Mouse (Mus musculus): ENCODE data around the gene Ino80e.

Ino80e gene

DNA sequence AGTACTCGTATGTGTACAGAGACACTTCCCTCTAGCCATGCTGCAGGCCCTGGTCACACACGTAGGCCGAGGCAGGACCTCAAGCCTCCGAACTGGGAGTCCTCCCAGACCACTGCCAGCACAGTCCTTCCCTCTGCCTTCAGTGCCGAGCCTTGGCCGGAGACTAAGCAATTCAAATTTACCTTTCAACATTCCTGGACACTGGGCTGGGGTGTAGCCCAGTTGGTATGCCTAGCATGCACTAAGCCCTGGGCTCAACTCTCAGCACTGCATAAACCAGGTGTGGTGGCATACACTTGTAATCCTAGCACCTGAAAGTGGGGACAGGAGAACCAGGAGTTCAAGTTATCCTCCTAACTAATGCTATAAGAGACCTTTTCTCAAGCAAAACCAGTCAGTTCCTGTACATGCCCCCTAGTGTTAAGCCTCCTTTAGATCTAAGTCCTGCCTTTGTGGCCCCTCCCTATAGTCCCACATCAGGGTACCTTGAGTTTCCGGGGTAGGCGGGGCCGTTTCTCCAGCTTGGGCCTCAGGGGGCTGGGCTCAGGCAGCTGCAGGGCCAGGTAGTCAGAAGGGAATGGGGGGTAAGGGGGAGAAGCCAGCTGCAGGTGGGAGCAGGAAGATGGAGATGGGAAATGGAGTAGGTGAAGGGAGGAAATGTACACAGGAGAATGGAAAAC, 5.3 kb downstream of the Ino80e start:
- no peak for DNase-seq (ENCODE audit: low read depth, low spot score)

DNA sequence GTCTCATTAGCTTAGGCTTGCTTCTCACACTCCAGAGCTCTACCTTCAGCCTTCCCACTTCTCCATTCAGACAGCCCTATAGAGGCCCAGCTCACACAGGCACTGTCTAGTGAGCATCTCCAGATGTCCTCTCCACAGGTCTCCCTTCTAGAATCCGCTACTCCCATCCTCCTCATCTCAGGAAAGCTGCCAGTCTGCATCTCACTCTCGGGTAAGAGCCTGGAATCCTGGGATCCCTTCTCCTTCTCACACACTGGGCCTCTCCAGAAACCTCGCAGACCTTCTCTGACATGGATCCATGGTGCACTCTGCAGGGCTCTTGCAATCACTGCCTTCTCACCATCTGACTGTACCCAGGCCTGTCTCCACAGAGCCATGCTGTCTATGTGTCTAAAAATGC, 6.5 kb downstream of the Ino80e start:
- no peak for DNase-seq (ENCODE audit: low read depth, low spot score)

DNA sequence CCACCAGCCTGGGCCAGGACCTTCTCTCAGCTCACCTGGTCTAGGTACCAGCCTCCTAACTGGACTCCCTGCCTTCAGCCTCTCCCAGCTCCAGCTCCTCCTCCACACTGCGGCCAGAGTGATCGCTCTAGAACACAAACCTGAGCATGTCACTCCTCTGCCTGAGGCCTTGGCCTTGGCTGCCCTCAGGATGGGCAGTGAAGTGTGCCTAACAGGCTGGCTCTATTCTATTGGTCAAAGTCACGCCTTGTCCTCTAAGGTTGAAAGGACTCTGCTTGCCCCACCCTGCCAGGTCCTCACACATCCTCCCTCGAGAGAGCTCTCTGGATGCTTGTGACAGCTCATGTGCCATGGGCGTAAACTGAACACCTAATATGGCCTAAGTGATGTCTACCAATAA, 8.7 kb downstream of the Ino80e start:
- DNase-seq (ENCODE audit: low read depth, low spot score) = no peak

DNA sequence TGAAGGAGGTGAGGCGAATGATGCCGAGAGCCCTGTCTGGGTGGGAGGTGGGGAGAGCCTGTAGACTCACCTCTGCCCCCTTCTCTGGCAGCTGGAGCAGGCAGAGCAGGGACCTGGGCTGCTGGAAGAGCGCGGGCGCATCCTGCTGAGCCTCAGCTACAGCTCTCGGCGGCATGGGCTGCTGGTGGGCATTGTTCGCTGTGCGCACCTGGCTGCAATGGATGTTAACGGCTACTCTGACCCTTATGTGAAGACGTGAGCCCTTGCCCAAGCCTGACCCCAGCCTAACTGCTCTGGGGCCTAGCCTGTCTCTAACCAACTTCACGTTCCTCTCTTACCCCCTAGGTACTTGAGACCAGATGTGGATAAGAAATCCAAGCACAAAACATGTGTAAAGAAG, 11.0 kb downstream of the Ino80e start:
- no peak for DNase-seq (ENCODE audit: low read depth, low spot score)

DNA sequence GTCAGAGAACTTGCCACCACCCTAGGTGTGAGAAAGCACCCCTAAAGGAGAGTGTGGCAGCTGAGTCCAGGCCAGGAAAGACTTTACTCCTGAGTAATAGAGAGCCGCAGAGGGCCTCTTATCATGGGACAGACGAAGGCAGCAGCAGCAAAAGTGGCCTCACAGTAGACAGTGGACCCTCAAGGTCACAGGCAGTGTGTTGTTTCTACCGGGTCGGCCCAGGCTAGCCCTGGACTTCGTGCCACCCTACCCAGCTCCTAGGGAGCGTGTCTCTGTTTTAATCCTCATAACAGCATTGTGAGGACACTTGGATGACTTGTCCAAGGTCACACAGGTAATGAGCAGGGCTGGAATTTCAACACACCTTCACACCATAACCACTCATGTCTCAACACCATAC, 12.0 kb downstream of the Ino80e start:
- DNase-seq (ENCODE audit: low read depth, low spot score) = no peak

DNA sequence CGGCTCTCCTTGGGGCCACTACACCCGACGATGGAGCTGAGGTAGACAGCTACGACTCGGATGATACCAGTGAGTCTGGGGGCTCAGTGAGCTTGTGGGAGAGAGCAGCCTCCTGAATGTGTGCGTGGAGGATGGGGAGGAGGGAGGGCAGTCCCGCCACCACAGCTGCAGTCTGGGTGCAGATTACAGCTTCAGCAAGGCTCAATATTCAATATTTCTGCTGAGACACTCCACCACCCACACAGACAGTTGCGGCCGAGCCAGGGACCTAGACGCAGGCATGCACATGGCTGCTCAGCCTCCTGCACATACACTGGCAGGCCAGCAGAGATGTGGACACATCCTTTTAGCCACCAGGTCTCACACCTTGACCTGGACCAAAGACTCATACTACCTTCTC, 13.4 kb downstream of the Ino80e start:
- no peak for DNase-seq (ENCODE audit: low read depth, low spot score)

DNA sequence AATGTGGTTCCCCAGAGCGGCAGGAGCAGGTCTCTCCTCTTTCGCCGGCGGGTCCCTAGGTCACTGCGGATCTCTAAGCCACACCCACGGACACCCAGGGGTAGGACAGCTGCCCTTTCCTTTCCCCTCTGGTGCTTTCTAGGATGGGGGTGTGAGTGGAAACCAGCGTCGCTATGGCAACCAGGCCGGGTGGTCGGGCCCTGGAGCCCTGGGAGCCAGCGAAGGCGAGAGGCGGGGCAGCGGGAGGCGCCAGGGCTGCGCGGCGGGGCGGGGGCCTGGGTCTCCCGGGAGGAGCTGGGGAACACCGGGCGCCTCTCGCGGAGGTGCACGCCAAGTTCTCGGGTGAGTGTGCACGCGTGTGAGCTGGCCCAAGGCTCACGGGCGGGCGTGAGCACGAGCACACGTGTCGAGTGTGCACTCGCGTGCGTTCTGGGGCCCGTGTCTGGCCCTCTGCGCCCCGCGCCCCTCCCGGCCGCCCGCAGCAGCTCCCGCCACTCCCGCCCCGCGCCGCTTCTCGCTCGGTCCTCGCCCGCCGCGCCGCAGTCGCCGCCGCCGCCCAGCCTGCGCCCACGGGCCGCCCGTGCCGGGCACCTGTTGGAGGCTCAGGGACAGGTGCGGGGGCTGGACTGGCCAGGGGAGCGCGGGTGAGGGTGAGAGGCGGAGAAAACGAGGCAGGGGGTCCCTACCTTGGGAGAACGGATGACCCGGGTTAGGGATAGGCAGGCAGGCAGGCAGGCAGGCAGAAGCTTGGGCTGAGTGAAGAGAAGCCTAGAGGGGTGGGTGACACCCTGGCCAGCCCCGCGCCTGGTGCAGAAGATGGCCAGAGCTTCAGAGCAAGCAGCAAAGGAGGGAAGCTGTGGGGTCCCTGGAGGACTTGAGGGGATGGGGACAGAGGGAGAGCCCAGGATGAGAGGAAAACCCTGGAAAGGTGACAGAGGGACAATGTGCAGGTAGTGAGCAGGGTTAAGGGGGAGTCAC, 14.5 kb downstream of the Ino80e start:
- DNase-seq (ENCODE audit: low read depth, low spot score) = no peak

DNA sequence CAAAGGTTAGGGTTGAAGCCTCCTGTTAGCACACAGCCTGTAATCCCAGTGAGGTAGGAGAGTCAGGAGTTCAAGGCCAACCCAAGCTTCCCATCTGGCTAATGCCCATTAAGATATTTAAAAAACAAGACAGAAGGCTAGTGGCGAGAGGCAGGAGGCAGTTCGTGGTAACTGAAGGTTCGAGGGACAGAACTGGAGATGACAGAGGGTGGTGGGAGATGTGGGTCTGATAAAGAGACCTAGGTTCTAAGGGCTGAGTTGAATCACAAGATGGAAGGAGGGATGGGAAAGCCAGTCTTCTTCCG, 15.1 kb downstream of the Ino80e start, which contains the start of gene Doc2a:
Gene Doc2a (plus strand): TSS at position 301 of the 305 bp plus-strand sequence.
- no peak for DNase-seq (ENCODE audit: low read depth, low spot score)

DNA sequence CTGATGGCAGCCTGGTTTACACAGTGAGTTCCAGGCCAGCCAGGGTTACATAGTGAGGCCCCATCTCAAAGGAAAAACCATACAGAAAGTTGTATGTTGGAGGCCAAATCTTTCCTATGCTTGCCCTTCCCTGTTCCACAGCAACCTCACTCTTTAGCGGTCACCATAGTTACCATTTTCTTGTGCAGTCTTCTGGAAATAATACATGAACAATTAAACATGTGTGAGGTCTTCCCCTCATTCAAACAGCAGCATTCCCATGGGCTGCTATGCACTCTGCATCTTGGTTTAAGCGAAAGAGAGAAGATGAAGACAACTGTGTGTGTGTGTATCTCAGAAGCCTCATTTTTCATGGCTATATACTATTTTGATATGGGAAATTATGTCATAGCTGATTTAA, 16.7 kb downstream of the Ino80e start:
- DNase-seq (ENCODE audit: low read depth, low spot score) = no peak

DNA sequence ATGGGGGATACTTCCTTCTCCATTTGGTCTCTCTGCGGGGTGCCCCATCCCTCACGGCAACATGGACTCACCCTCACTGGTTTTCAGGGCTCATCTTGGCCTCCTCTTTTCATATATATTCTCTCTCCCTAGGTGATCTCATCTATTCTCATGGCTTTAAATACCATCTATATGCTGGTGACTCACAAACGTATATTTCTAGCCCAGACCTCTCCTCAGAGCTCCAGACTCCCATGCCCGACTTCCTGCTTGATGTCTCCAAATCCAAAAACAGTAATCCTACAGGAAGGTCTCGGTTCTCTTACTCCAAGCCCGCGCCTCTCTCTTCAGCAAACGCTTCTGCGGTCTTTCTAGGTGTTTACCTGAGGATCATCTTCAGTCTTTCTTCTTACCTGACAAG, 18.9 kb downstream of the Ino80e start:
- DNase-seq (ENCODE audit: low read depth, low spot score) = no peak

DNA sequence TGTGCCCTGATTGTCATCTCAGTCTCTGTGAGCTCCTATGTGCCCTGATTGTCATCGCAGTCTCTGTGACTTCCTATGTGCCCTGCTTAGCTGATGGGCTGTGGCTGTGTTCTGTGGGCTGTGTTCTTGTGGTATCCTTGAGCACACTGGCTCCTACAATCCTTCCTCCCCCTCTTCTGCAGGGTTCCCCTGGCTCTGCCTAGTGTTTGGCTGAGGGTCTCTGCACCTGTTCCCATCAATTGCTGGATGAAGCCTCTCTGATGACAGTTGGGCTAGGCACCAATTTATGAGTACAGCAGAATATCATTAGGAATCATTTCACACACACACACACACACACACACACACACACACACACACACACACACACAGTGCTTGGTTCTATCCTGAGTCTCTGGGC, 28.9 kb downstream of the Ino80e start:
- DNase-seq (ENCODE audit: low read depth, low spot score) = no peak

DNA sequence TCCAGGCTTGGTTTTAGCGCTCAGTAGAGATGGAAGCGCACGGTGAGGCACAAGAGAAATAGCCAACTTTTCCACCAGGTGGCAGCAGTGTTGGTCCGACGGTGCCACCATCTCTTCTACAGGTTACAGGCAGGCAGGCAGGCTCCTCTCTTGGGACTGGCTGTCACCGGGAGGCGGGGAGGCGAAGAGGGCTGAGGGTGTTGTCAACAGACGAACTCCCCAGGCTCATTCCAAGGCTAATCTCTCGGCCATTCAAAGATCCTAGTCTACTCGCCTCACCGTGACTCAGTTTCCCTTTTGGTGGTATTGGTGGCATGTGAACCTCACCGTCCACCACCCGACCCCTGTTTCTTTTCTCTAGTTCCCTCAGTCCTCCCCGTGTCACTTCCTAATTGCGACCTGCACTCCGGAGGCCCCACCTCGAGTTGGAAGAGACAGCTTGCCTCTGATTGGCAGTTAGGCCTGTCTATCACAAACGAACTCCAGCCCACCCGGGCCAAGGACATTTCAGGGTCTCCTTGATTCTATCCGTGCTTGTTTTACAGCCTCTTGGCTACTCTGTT, 30.1 kb downstream of the Ino80e start:
- DNase-seq (ENCODE audit: low read depth, low spot score) = peak; percentile 72

DNA sequence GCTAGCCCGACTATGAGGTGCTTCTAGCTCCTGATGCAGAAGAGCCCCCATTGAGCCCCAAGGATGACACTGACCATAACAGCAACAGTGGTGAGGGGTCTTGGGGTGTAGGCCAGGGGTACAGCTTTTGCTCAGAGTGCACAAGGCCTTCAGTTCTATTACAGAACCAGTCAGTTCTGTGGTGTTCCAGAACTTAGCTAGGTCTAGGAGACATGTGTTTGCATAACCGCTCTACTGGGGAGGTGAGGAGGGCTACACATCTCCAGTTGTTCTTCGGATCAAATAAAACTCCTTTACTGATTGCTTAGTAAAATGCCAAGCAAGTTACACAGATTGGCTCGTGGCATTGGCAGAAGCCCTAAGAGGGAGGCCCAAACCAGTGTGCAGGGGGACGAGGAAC, 30.6 kb downstream of the Ino80e start, which contains the start of gene 4930451I11Rik:
Gene 4930451I11Rik (minus strand): TSS at position 101 of the 400 bp plus-strand sequence.
- no peak for DNase-seq (ENCODE audit: low read depth, low spot score)

DNA sequence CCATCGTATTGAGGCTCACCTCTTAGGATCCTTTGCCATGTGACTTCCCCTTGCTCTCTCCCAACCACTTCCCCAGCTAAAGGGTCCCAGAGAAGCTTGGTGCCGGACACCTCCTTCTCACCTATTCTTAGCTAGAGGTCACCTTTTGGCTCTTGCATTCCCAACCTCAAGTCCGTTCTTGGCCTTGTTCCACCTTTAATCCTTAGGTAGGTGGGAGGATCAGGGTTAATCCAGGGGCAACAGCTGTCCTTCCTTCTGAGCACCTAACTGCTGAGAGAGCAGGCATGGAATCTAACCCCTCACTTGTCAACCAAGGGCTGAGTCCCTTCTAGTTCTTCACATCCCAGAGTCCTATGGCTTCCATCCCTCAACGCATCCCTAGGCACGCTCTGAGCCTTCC, 36.2 kb downstream of the Ino80e start:
- no peak for DNase-seq (ENCODE audit: low read depth, low spot score)

DNA sequence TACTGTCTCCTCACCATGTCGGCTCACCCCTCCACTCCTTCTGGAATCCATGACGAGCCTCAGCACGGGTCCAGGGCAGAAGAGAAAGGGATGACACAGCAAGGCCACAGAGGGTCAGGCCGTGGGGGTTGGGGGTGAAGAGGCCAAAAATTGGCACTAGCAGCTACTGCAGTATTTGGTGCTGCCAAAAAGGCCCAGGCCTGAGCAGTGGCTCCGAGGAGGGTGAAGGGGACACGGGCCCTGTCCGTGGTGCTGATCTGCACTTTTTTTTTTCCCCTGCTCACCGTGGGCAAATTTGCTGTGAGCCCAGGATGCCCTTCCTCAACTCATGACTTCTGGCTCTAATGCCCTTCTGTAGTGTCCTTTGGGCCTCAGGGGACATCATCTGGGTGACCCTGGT, 36.8 kb downstream of the Ino80e start:
- no peak for DNase-seq (ENCODE audit: low read depth, low spot score)

DNA sequence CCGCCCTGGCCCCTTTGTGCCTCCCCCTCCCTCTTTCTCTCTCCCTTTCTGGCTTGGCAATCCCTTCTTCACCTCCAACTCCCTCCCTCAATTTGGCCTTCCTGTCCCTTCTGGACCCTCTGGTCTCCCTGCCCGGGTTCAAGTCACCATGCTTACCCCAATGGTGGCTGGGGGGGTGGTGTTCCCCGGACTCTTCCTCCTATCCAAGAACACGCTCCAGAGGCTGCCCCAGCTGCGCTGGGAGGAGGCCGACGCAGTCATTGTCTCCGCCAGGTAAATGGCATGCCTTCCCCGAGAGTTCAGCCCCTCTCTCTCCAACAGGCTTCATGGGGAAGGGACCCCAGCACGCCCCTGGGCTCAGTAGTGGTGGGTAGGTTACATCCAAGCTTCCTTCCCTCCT, 38.2 kb downstream of the Ino80e start:
- DNase-seq (ENCODE audit: low read depth, low spot score) = no peak

DNA sequence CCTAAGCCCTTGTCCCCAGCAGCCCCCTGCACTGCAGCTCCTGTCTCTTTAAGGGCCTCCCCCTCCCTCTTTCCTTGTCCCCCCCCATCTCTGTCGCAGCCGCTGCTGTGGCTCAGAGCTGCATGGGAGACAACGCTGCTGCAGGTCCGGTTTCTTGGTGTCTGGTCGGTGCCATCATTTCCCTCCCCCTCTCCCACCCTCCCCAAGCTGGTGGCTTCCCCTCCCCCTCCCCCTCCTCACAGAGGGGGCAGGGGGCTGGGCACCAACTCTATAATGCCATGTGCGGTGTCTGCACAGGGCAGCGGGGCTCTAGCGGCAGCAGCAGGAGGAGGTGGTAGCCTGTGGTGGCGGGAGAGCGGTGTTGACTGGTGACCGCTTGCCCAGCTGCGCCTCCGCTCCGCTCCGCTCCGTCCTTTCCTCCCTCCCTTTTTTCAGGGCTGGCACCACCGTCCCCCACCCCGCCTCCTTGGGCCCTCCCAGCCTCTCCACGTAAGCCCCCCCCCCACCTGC, 38.9 kb downstream of the Ino80e start:
- DNase-seq (ENCODE audit: low read depth, low spot score) = no peak

DNA sequence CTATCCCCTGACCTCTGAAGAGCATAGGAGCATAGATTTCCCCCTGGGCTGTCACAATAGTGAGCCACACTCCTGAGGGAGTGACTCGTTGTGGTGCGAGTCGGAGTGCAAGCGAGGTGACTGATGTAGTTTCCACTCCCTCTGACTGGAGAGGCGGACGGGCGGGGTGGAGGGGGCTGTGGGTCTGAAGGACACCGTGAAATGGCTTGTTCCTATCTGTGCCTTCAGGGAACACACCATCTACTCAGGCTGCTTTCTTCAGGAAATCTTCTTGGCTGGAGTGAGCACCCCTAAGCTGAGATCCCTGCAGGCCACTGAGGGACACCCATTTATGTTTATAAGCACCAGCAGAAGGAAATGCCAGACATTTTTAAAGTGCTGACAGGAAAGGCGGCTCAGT, 39.4 kb downstream of the Ino80e start:
- DNase-seq (ENCODE audit: low read depth, low spot score) = no peak

DNA sequence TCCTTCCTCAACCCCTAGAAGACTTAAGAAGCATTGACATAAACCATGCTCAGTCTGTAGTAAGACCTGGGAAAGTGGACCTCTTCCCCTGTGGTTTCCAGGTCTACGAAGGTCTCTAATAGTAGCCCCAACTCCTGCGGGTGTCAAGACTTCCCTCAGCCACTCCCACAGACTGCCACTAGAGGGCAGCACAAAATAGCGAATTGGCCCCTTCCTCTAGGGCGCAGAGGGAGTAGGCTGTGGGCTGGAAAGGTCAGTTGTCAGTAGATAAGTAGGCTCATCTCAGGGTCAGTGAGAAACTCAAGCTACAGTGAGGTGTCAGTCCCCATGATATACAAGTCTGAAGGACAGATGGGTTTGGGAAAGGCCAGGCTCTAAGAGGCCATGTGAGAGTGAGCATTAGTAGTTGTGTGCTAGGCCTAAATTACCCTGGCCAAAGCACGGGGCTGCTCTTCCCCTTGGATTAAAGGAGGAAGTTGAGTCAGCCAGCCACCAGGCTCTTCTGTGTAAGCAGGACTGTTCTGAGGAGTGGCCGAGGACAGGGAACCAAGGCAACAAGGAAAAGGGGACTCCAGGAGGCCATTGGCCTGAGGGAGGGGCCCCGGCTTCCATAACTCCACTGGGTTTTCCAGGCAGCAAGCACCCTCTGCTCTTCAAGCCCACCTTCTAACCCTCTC, 40.2 kb downstream of the Ino80e start:
- DNase-seq (ENCODE audit: low read depth, low spot score) = peak; percentile 75

DNA sequence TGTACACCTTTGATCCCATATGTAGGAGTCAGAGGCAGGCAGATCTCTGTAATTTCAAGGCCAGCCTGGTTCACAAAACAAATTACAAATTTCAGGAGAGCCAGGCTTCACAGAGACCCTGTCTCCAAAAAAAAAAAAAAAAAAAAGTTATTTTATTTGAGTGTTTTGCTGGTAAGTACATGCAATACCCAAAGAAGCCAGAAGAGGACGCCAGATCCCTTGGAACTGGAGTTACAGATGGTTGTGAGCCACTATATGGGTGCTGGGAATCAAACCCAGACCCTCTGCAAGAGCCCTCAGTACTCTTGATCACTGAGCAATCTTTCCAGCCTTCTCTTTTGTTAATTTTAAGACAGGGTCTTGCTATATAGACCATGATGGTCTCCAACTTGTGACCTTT, 43.4 kb downstream of the Ino80e start:
- no peak for DNase-seq (ENCODE audit: low read depth, low spot score)

DNA sequence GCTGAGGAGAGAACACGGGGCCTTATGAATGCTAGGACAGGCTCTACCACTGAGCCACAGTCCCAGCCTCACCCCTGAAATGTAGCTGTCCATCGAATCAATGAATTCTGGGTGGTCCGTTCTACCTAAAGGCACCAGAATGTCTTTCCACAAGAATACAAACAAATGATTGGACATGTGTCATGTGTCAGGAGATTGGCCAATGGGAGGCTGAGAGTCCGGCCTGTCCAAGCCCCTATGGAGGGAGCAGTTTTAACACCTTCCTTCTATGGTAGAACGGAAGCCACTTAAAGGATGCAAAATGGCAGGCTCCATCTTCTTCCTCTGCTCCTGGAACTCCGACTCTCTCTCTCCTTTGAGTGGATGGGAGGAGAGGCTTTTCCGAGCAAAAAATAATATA, 44.6 kb downstream of the Ino80e start:
- DNase-seq (ENCODE audit: low read depth, low spot score) = no peak

DNA sequence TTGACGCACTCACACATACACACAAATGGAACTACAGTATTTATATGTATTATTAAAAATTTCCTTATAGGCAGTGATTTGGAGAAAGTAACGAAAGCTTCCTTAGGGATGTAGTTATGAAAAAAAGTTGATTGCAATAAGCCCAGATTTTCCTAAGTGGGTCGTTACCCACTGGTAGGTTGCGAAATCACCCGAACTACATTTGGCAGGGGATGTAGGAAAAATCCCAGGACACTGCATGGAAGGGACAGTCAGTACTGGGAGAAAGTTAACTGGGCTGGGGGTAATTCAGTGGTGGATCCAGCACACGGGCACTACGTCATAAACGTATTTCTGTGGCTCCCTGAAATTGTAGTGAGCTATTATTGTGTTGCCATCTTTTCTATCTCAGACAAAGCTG, 45.7 kb downstream of the Ino80e start:
- no peak for DNase-seq (ENCODE audit: low read depth, low spot score)

Measured in 3T3-L1 (cell line).